In genomic region chr17:11918123-11918801, GRCm38 (mm10) we compare ENCODE assay signal across 8 mouse cellular contexts.
A peak's percentile ranks its signal among the peaks of the same experiment; 100 is the strongest.
DNase-seq lines count a peak whose midpoint lies in the region; TF ChIP-seq lines count a peak whose summit lies in the region.
"Had no signal": no experiment of that assay in that cellular context is flagged by ENCODE, and none has a peak within 500 bp of the region (broad histone marks: within the 10 kb centered on the region; RNA-seq: fewer than 3 reads in every experiment).

No protein-coding gene starts in this region.

- H3K4me1 ChIP-seq in lung, adult 2 months (ENCODE audit: control insufficient read depth, insufficient read depth, low read length) = no peaks in the 10 kb centered on the region
- no peaks in the 10 kb centered on the region for H3K4me1 ChIP-seq in cerebellum, adult 2 months (ENCODE audit: control insufficient read depth, insufficient read depth, low read length)
- H3K4me1 ChIP-seq: embryonic facial prominence, embryonic 12.5 days had no signal

- 52% methylated on average over 12 of the region's 12 CpGs for WGBS in lung, adult 2 months
- WGBS in cerebellum, adult 2 months = 62% methylated on average over 12 of the region's 12 CpGs

- H3K4me3 ChIP-seq in lung, adult 2 months (replicated peaks; ENCODE audit: extremely low read depth, low read depth, low read length) = no peak overlapping the region
- no peak overlapping the region for H3K4me3 ChIP-seq in cerebellum, adult 2 months (replicated peaks; ENCODE audit: insufficient read depth, low read depth, low read length)
- H3K4me3 ChIP-seq: embryonic facial prominence, embryonic 12.5 days had no signal

- no peaks in the 10 kb centered on the region for H3K27me3 ChIP-seq in cerebellum, adult 2 months (ENCODE audit: control insufficient read depth, insufficient read depth, low read length)

- H3K27ac ChIP-seq in cerebellum, adult 2 months (ENCODE audit: insufficient read depth, low read length) = no peak overlapping the region
- H3K27ac ChIP-seq: embryonic facial prominence, embryonic 12.5 days had no signal

- TF ChIP-seq POLR2A in lung, adult 2 months (IDR thresholded peaks at IDR 0.05; ENCODE audit: borderline replicate concordance, extremely low read depth, low read depth, low read length) = no peak
- no peak for TF ChIP-seq POLR2A in cerebellum, adult 2 months (IDR thresholded peaks at IDR 0.05; ENCODE audit: borderline replicate concordance, insufficient read depth, low read length)

- DNase-seq in lung, postnatal 10 days = peak; percentile 29
- DNase-seq in lung, adult 2 months = no peak
- peak; percentile 53 to 57 for DNase-seq in cerebellum, adult 2 months
- peak; percentile 25 to 33 for DNase-seq in frontal cortex, postnatal 25 days (ENCODE audit: low spot score in 2 of 2)
- DNase-seq in kidney, postnatal 4 days = peak; percentile 54 to 68
- peak; percentile 50 for DNase-seq in right cerebral cortex, postnatal 14 days
- no peak for DNase-seq in urinary bladder, adult 2 months (ENCODE audit: low spot score)

- no peak for TF ChIP-seq CTCF in lung, adult 2 months (IDR thresholded peaks at IDR 0.05; ENCODE audit: insufficient read depth, low read length)
- TF ChIP-seq CTCF in cerebellum, adult 2 months (IDR thresholded peaks at IDR 0.05; ENCODE audit: borderline replicate concordance, insufficient read depth, low read depth, low read length) = peak; percentile 64

Comparison
In these comparisons a context has a peak if more than half of its experiments do, and no peak if none do; other contexts are left out.
1. DNase-seq: peak in lung, postnatal 10 days (single experiment), cerebellum, adult 2 months (2 of 2), frontal cortex, postnatal 25 days (2 of 2), kidney, postnatal 4 days (2 of 2) and right cerebral cortex, postnatal 14 days (single experiment); none in lung, adult 2 months (single experiment) and urinary bladder, adult 2 months (single experiment).